Mouse (Mus musculus): ENCODE results near the gene Eya3. TPM values are rescaled to one million over a fixed set of nuclear protein-coding genes. Genes with fewer than 3 reads are reported as not detected.

Gene Eya3
- 31.1 TPM for polyA plus RNA-seq (2017; shearing (Covaris generic))

GRCm38 (mm10) chr4:132638461-132639190, at the start of gene Eya3:
Gene Eya3 (plus strand): TSS chr4:132638987.

GRCm38 (mm10) chr4:132732148-132732684, 93.4 kb downstream of the Eya3 start, which contains the start of gene Xkr8:
Gene Xkr8 (minus strand): TSS chr4:132732546.

GRCm38 (mm10) chr4:132756974-132757373, 118.2 kb downstream of the Eya3 start, which contains the start of gene Smpdl3b:
Gene Smpdl3b (minus strand): TSS chr4:132757252.

GRCm38 (mm10) chr4:132767914-132768876, 129.4 kb downstream of the Eya3 start, which contains the start of gene Rpa2:
Gene Rpa2 (plus strand): TSS chr4:132768332.

Other genes with a start within 250 kb of the Eya3 start
- 3.0 TPM for gene Phactr4, start 216.5 kb upstream of the Eya3 start, polyA plus RNA-seq (2017; shearing (Covaris generic))
- gene Med18, start 175.1 kb upstream of the Eya3 start, polyA plus RNA-seq (2017; shearing (Covaris generic)), result 27.3 TPM
- gene Sesn2, start 128.5 kb upstream of the Eya3 start, polyA plus RNA-seq (2017; shearing (Covaris generic)), result 8.3 TPM
- gene Atpif1, start 105.3 kb upstream of the Eya3 start, polyA plus RNA-seq (2017; shearing (Covaris generic)), result 178 TPM
- 237 TPM for gene Dnajc8, start 103.4 kb upstream of the Eya3 start, polyA plus RNA-seq (2017; shearing (Covaris generic))
- gene Ptafr, start 74.9 kb upstream of the Eya3 start, polyA plus RNA-seq (2017; shearing (Covaris generic)), result 0.35 TPM
- gene Xkr8, start 93.6 kb downstream of the Eya3 start, polyA plus RNA-seq (2017; shearing (Covaris generic)), result 6.1 TPM
- 0.96 TPM for gene Smpdl3b, start 118.3 kb downstream of the Eya3 start, polyA plus RNA-seq (2017; shearing (Covaris generic))
- 62.4 TPM for gene Rpa2, start 129.3 kb downstream of the Eya3 start, polyA plus RNA-seq (2017; shearing (Covaris generic))
- gene Themis2, start 157.4 kb downstream of the Eya3 start, polyA plus RNA-seq (2017; shearing (Covaris generic)), result 1.1 TPM
- gene Ppp1r8, start 204.2 kb downstream of the Eya3 start, polyA plus RNA-seq (2017; shearing (Covaris generic)), result 50.0 TPM
- gene Stx12, start 245.5 kb downstream of the Eya3 start, polyA plus RNA-seq (2017; shearing (Covaris generic)), result 28.0 TPM

Data from CD4-positive, CD25-positive, alpha-beta regulatory T cell (primary cell).